Mouse (Mus musculus) frontal cortex, postnatal 10 days (tissue): Measurements from ENCODE around the gene Efr3b.
"Not testable (repeated sequence)": the region's sequence is repeated elsewhere in the genome, so short reads cannot be mapped to it uniquely, and the experiment has no call there.

Source experiments
- DNase-seq, 2 experiments: peaks; one replicate each; pipeline ENCODE4 v3.0.0; 2022; ENCODE audit warnings: low spot score in 2 of 2, mixed read lengths in 1 of 2

Gene Efr3b

GRCm38 (mm10) chr12:3981350-3982131 lies 57.2 kb downstream of the Efr3b start:
- DNase-seq, result peak; percentile 70 to 73

GRCm38 (mm10) chr12:3980991-3981349 lies 57.7 kb downstream of the Efr3b start:
- no peak for DNase-seq

- not testable (repeated sequence) for DNase-seq
Measured at GRCm38 (mm10) chr12:3973169-3973568, 65.5 kb downstream of the Efr3b start.

- DNase-seq, result no peak
Measured at GRCm38 (mm10) chr12:3968380-3968779, 70.3 kb downstream of the Efr3b start.

GRCm38 (mm10) chr12:3967196-3967595 lies 71.5 kb downstream of the Efr3b start:
- DNase-seq, result no peak

- DNase-seq, result no peak
Measured at GRCm38 (mm10) chr12:3960553-3960952, 78.2 kb downstream of the Efr3b start.

- DNase-seq, result peak; percentile 78 to 84
Measured at GRCm38 (mm10) chr12:3959791-3960543, 78.7 kb downstream of the Efr3b start.

- no peak for DNase-seq
Measured at GRCm38 (mm10) chr12:3956351-3956750, 82.4 kb downstream of the Efr3b start.

- no peak for DNase-seq
Measured at GRCm38 (mm10) chr12:3955371-3955770, 83.3 kb downstream of the Efr3b start.

GRCm38 (mm10) chr12:3954651-3955050 lies 84.1 kb downstream of the Efr3b start, which contains the start of gene Pomc:
Pomc (plus strand) TSS chr12:3954951.
- DNase-seq, result no peak

- no peak for DNase-seq
Measured at GRCm38 (mm10) chr12:3947503-3947902, 91.2 kb downstream of the Efr3b start.

GRCm38 (mm10) chr12:3944454-3945073 lies 94.2 kb downstream of the Efr3b start:
- no peak for DNase-seq

- DNase-seq, result no peak
Measured at GRCm38 (mm10) chr12:3942026-3942425, 96.7 kb downstream of the Efr3b start.

- DNase-seq, result peak in 1 of 2 experiments; percentile 49
Measured at GRCm38 (mm10) chr12:3930090-3930865, 108.4 kb downstream of the Efr3b start.

GRCm38 (mm10) chr12:3928841-3929240 lies 109.9 kb downstream of the Efr3b start:
- no peak for DNase-seq

- DNase-seq, result no peak
Measured at GRCm38 (mm10) chr12:3926127-3926526, 112.6 kb downstream of the Efr3b start.

GRCm38 (mm10) chr12:3919423-3919822 lies 119.3 kb downstream of the Efr3b start:
- no peak for DNase-seq

GRCm38 (mm10) chr12:3918577-3918976 lies 120.1 kb downstream of the Efr3b start:
- no peak for DNase-seq

- no peak for DNase-seq
Measured at GRCm38 (mm10) chr12:3917668-3918341, 120.9 kb downstream of the Efr3b start.

GRCm38 (mm10) chr12:3915852-3916251 lies 122.9 kb downstream of the Efr3b start:
- no peak for DNase-seq
